Mouse (Mus musculus) brain, embryonic 14.5 days (tissue): ENCODE results near the gene Slc26a11.

Experiments
- CTCF ChIP-seq: fragments of 200-500 bp; IDR thresholded peaks from 2 replicates; pipeline ENCODE4 v1.5.1; 2012; ENCODE audit warnings: inconsistent platforms, mild to moderate bottlenecking, moderate library complexity, borderline replicate concordance; ENCODE audit not compliant: insufficient read depth, insufficient read length; ENCODE audit errors: extremely low read depth
- POLR2A ChIP-seq: fragments of 200-500 bp; IDR thresholded peaks from 2 replicates; pipeline ENCODE4 v1.6.1; 2012; ENCODE audit warnings: mild to moderate bottlenecking, inconsistent platforms, borderline replicate concordance; ENCODE audit not compliant: poor library complexity, insufficient read depth, insufficient read length, severe bottlenecking; ENCODE audit errors: extremely low read depth

DNA sequence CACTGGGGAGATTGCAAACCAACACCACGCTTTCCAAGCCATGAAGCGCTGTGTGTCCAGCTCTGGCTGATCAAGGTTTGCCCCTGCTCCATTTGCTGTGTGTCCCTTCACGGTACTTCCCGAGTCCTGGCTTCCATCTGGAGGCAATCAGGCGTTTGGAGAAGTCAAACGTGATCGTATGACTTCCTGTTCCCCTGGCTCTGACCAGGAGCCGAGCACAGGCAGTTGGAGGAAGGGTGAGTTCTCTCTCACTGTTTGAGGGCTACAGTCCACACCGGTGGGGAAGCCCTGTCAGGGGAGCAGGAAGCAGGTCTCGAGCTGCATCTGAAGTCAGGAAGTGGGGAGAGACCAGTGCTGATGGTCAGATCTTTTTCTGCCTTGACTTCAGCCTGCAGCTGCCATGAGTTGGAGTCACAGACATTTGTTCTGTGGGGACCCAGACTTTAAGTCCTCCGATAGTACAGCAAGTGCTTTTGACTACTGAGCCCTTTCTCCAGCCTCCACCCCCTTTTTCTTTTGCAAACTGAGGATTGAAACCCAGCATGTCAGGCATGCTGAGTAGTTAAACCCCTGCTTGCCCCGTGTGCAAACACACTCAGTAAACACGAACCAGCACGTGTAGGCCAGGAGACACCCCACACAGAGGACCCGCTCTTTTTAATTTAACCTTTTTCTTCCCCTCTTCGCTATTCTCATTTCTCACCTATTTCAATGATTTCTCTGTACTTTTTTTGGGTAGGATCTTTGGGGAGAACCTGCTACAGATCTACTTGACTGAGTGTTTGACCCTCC lies 64.2 kb downstream of the Slc26a11 start:
- TF ChIP-seq CTCF (no peak), POLR2A (no peak)
